Mouse (Mus musculus): ENCODE measurements around the gene Zfpl1. TPM values are rescaled to one million over a fixed set of nuclear protein-coding genes. Genes with fewer than 3 reads are reported as not detected.
A peak's percentile ranks its signal among the peaks of the same experiment; 100 is the strongest.
"Not testable (repeated sequence)": the region's sequence is repeated elsewhere in the genome, so short reads cannot be mapped to it uniquely, and the experiment has no call there.

The Zfpl1 gene
- polyA plus RNA-seq, 1 experiment = 99.1 TPM

GRCm38 (mm10) chr19:6047899-6048166 is 36.9 kb downstream of the Zfpl1 start:
- no peak for DNase-seq
- Histone ChIP-seq H3K4me1 (ENCODE audit: control insufficient read depth, insufficient read depth, low read length) (peaks cover 4% of the 10 kb centered on the region), H3K4me3 (replicated peaks; ENCODE audit: extremely low read depth, low read depth, low read length) (peak overlapping the region; percentile 100)
- WGBS = 77% methylated on average over 8 of the region's 8 CpGs
- TF ChIP-seq POLR2A (IDR thresholded peaks at IDR 0.05; ENCODE audit: borderline replicate concordance, extremely low read depth, low read depth, low read length) (no peak), CTCF (IDR thresholded peaks at IDR 0.05; ENCODE audit: insufficient read depth, low read length) (no peak)

GRCm38 (mm10) chr19:6047154-6047898 is 37.4 kb downstream of the Zfpl1 start:
- DNase-seq = no peak
- Histone ChIP-seq H3K4me1 (ENCODE audit: control insufficient read depth, insufficient read depth, low read length) (peaks cover 4% of the 10 kb centered on the region), H3K4me3 (replicated peaks; ENCODE audit: extremely low read depth, low read depth, low read length) (peak overlapping the region; percentile 100)
- TF ChIP-seq CTCF (IDR thresholded peaks at IDR 0.05; ENCODE audit: insufficient read depth, low read length) (no peak), POLR2A (IDR thresholded peaks at IDR 0.05; ENCODE audit: borderline replicate concordance, extremely low read depth, low read depth, low read length) (no peak)
- WGBS = under 1% methylated on average over 44 of the region's 44 CpGs

- no peak for TF ChIP-seq CTCF (IDR thresholded peaks at IDR 0.05; ENCODE audit: insufficient read depth, low read length)
- TF ChIP-seq POLR2A (IDR thresholded peaks at IDR 0.05; ENCODE audit: borderline replicate concordance, extremely low read depth, low read depth, low read length) = peak; percentile 80
- WGBS = under 1% methylated on average over 65 of the region's 65 CpGs
Observed at GRCm38 (mm10) chr19:6046294-6047153, 38.2 kb downstream of the Zfpl1 start, which contains the start of gene Syvn1. Gene Syvn1 (plus strand): TSS chr19:6046576.

GRCm38 (mm10) chr19:6045366-6046293 is 39.1 kb downstream of the Zfpl1 start:
- 10% methylated on average over 20 of the region's 20 CpGs for WGBS
- H3K4me3 ChIP-seq (replicated peaks; ENCODE audit: extremely low read depth, low read depth, low read length) = peak overlapping the region; percentile 100
- no peak for DNase-seq
- peaks cover 4% of the 10 kb centered on the region for H3K4me1 ChIP-seq (ENCODE audit: control insufficient read depth, insufficient read depth, low read length)
- TF ChIP-seq POLR2A (IDR thresholded peaks at IDR 0.05; ENCODE audit: borderline replicate concordance, extremely low read depth, low read depth, low read length) = no peak

More at GRCm38 (mm10) chr19:6046294-6047153, 38.2 kb downstream of the Zfpl1 start, which contains the start of gene Syvn1:
- peak; percentile 93 for DNase-seq
- peak within 1 kb of the TSS; percentile 100 for H3K4me3 ChIP-seq (replicated peaks; ENCODE audit: extremely low read depth, low read depth, low read length)
- H3K4me1 ChIP-seq (ENCODE audit: control insufficient read depth, insufficient read depth, low read length) = peaks cover 4% of the 10 kb centered on the region

- DNase-seq; H3K4me3 ChIP-seq (replicated peaks; ENCODE audit: extremely low read depth, low read depth, low read length); H3K4me1 ChIP-seq (ENCODE audit: control insufficient read depth, insufficient read depth, low read length): not testable (repeated sequence)
- WGBS = 29% methylated on average over 4 of the region's 4 CpGs
Observed at GRCm38 (mm10) chr19:6044102-6044501, 40.7 kb downstream of the Zfpl1 start.

- TF ChIP-seq POLR2A (IDR thresholded peaks at IDR 0.05; ENCODE audit: borderline replicate concordance, extremely low read depth, low read depth, low read length) = no peak
- no peak for TF ChIP-seq CTCF (IDR thresholded peaks at IDR 0.05; ENCODE audit: insufficient read depth, low read length)
- H3K4me3 ChIP-seq (replicated peaks; ENCODE audit: extremely low read depth, low read depth, low read length) = no peak overlapping the region
- WGBS = 64% methylated on average over 9 of the region's 9 CpGs
- DNase-seq = no peak
- no peaks in the 10 kb centered on the region for H3K4me1 ChIP-seq (ENCODE audit: control insufficient read depth, insufficient read depth, low read length)
Observed at GRCm38 (mm10) chr19:6042293-6042692, 42.5 kb downstream of the Zfpl1 start.

GRCm38 (mm10) chr19:6040002-6040401 is 44.8 kb downstream of the Zfpl1 start:
- Histone ChIP-seq H3K4me1 (ENCODE audit: control insufficient read depth, insufficient read depth, low read length) (no peaks in the 10 kb centered on the region), H3K4me3 (replicated peaks; ENCODE audit: extremely low read depth, low read depth, low read length) (no peak overlapping the region)
- TF ChIP-seq CTCF (IDR thresholded peaks at IDR 0.05; ENCODE audit: insufficient read depth, low read length) (no peak), POLR2A (IDR thresholded peaks at IDR 0.05; ENCODE audit: borderline replicate concordance, extremely low read depth, low read depth, low read length) (no peak)
- no peak for DNase-seq

- WGBS = 78% methylated on average over 7 of the region's 7 CpGs
- Histone ChIP-seq H3K4me1 (ENCODE audit: control insufficient read depth, insufficient read depth, low read length) (no peaks in the 10 kb centered on the region), H3K4me3 (replicated peaks; ENCODE audit: extremely low read depth, low read depth, low read length) (no peak overlapping the region)
- TF ChIP-seq CTCF (IDR thresholded peaks at IDR 0.05; ENCODE audit: insufficient read depth, low read length) (no peak), POLR2A (IDR thresholded peaks at IDR 0.05; ENCODE audit: borderline replicate concordance, extremely low read depth, low read depth, low read length) (no peak)
- no peak for DNase-seq
Observed at GRCm38 (mm10) chr19:6038326-6038725, 46.4 kb downstream of the Zfpl1 start.

GRCm38 (mm10) chr19:6037695-6038094 is 47.1 kb downstream of the Zfpl1 start:
- Histone ChIP-seq H3K4me3 (replicated peaks; ENCODE audit: extremely low read depth, low read depth, low read length) (no peak overlapping the region), H3K4me1 (ENCODE audit: control insufficient read depth, insufficient read depth, low read length) (no peaks in the 10 kb centered on the region)
- no peak for DNase-seq
- TF ChIP-seq POLR2A (IDR thresholded peaks at IDR 0.05; ENCODE audit: borderline replicate concordance, extremely low read depth, low read depth, low read length) (no peak), CTCF (IDR thresholded peaks at IDR 0.05; ENCODE audit: insufficient read depth, low read length) (no peak)
